Mouse (Mus musculus) regulatory T cell (primary cell): ENCODE measurements around the gene Gm12184.
"Not testable (repeated sequence)": the region's sequence is repeated elsewhere in the genome, so short reads cannot be mapped to it uniquely, and the experiment has no call there.

Source experiments
- in situ Hi-C: fragments of 300-600 bp; cut with MboI, MseI; formaldehyde crosslinking; loops from one replicate; pipeline ENCODE4 v1.15.1; 2025; ENCODE audit warnings: high pct_unique_total_duplicates

The Gm12184 gene

GRCm38 (mm10) chr11:48826752-48827096 lies 269 bp upstream of the Gm12184 start:
- in situ Hi-C loops = loop anchor here (25.0 kb wide), 1 partner anchor 886 kb away; the partner anchor contains the start of gene Cnot6

GRCm38 (mm10) chr11:48824311-48824830 lies 2.1 kb downstream of the Gm12184 start:
- in situ Hi-C loops = no loop called here

- in situ Hi-C loops = no loop called here
Observed at GRCm38 (mm10) chr11:48823536-48823972, 2.9 kb downstream of the Gm12184 start.

- in situ Hi-C loops = no loop called here
Observed at GRCm38 (mm10) chr11:48822768-48823512, 3.5 kb downstream of the Gm12184 start.

- in situ Hi-C loops = not testable (repeated sequence)
Observed at GRCm38 (mm10) chr11:48821299-48821698, 5.2 kb downstream of the Gm12184 start.

- in situ Hi-C loops = no loop called here
Observed at GRCm38 (mm10) chr11:48820308-48820674, 6.2 kb downstream of the Gm12184 start.

GRCm38 (mm10) chr11:48819614-48820307 lies 6.7 kb downstream of the Gm12184 start:
- in situ Hi-C loops = loop anchor here (5.0 kb wide), 1 partner anchor 33 kb away; no protein-coding TSS in a partner anchor

GRCm38 (mm10) chr11:48818346-48818745 lies 8.1 kb downstream of the Gm12184 start:
- in situ Hi-C loops = loop anchor here (5.0 kb wide), 1 partner anchor 34 kb away; no protein-coding TSS in a partner anchor

GRCm38 (mm10) chr11:48817794-48818193 lies 8.7 kb downstream of the Gm12184 start:
- in situ Hi-C loops = loop anchor here (5.0 kb wide), 1 partner anchor 35 kb away; no protein-coding TSS in a partner anchor

GRCm38 (mm10) chr11:48816800-48817665 lies 9.4 kb downstream of the Gm12184 start, which contains the start of gene Trim41:
Trim41 (minus strand) TSS chr11:48817353.
- in situ Hi-C loops = loop anchor here (5.0 kb wide), 1 partner anchor 35 kb away; no protein-coding TSS in a partner anchor

- in situ Hi-C loops = loop anchor here (5.0 kb wide), 1 partner anchor 36 kb away; no protein-coding TSS in a partner anchor
Observed at GRCm38 (mm10) chr11:48816281-48816781, 10.1 kb downstream of the Gm12184 start.

- in situ Hi-C loops = loop anchor here (5.0 kb wide), 1 partner anchor 36 kb away; no protein-coding TSS in a partner anchor
Observed at GRCm38 (mm10) chr11:48815851-48816250, 10.6 kb downstream of the Gm12184 start.

- in situ Hi-C loops = no loop called here
Observed at GRCm38 (mm10) chr11:48813782-48814181, 12.7 kb downstream of the Gm12184 start.

- in situ Hi-C loops = no loop called here
Observed at GRCm38 (mm10) chr11:48810142-48810541, 16.3 kb downstream of the Gm12184 start.

- in situ Hi-C loops = loop anchor here (10.0 kb wide), 1 partner anchor 285 kb away; no protein-coding TSS in a partner anchor
Observed at GRCm38 (mm10) chr11:48809434-48809830, 17.0 kb downstream of the Gm12184 start.

- in situ Hi-C loops = loop anchor here (10.0 kb wide), 1 partner anchor 286 kb away; no protein-coding TSS in a partner anchor
Observed at GRCm38 (mm10) chr11:48808737-48809433, 17.6 kb downstream of the Gm12184 start.

- in situ Hi-C loops = loop anchor here (10.0 kb wide), 1 partner anchor 287 kb away; no protein-coding TSS in a partner anchor
Observed at GRCm38 (mm10) chr11:48808304-48808646, 18.2 kb downstream of the Gm12184 start.

- in situ Hi-C loops = loop anchor here (10.0 kb wide), 1 partner anchor 287 kb away; no protein-coding TSS in a partner anchor
Observed at GRCm38 (mm10) chr11:48807563-48808303, 18.7 kb downstream of the Gm12184 start.

- in situ Hi-C loops = loop anchor here (10.0 kb wide), 1 partner anchor 288 kb away; no protein-coding TSS in a partner anchor
Observed at GRCm38 (mm10) chr11:48806856-48807562, 19.4 kb downstream of the Gm12184 start.
